Mouse (Mus musculus): ENCODE measurements at regions not wholly inside any gene's neighbourhood (a gene's known extent, or its start where the extent isn't known, plus 50 kb on each side); places are given as distances from the start of the nearest gene placed in this dataset.

GRCm38 (mm10) chr10:123997260-123997659 lies 733.5 kb downstream of the Fam19a2 start:
- ATAC-seq (ENCODE audit: low FRiP score, low read depth), result no peak
- Histone ChIP-seq H3K27ac (no peak overlapping the region), H3K9me3 (no peaks in the 10 kb centered on the region), H3K4me2 (replicated peaks) (no peak overlapping the region), H3K4me3 (no peak overlapping the region), H3K9ac (no peak overlapping the region), H3K36me3 (no peaks in the 10 kb centered on the region), H3K4me1 (no peaks in the 10 kb centered on the region), H3K27me3 (replicated peaks) (no peaks in the 10 kb centered on the region)
- WGBS, result 87% methylated on average over 5 of the region's 5 CpGs

GRCm38 (mm10) chr10:123998959-123999358 lies 735.2 kb downstream of the Fam19a2 start:
- no peak overlapping the region for H3K9ac ChIP-seq
- no peak for ATAC-seq (ENCODE audit: low FRiP score, low read depth)
- no peaks in the 10 kb centered on the region for H3K27me3 ChIP-seq (replicated peaks)
- 89% methylated on average over 1 of the region's 1 CpGs for WGBS
- no peaks in the 10 kb centered on the region for H3K9me3 ChIP-seq
- no peak overlapping the region for H3K4me2 ChIP-seq (replicated peaks)
- H3K4me1 ChIP-seq, result no peaks in the 10 kb centered on the region
- no peak overlapping the region for H3K4me3 ChIP-seq
- H3K27ac ChIP-seq, result no peak overlapping the region
- H3K36me3 ChIP-seq, result no peaks in the 10 kb centered on the region

GRCm38 (mm10) chr10:124045031-124045430 lies 781.2 kb downstream of the Fam19a2 start:
- no peak for ATAC-seq (ENCODE audit: low FRiP score, low read depth)
- Histone ChIP-seq H3K27me3 (replicated peaks) (no peaks in the 10 kb centered on the region), H3K27ac (no peak overlapping the region), H3K36me3 (no peaks in the 10 kb centered on the region), H3K4me3 (no peak overlapping the region), H3K4me2 (replicated peaks) (no peak overlapping the region), H3K4me1 (no peaks in the 10 kb centered on the region), H3K9me3 (no peaks in the 10 kb centered on the region), H3K9ac (no peak overlapping the region)
- 73% methylated on average over 4 of the region's 4 CpGs for WGBS

GRCm38 (mm10) chr10:124045791-124046190 lies 782.0 kb downstream of the Fam19a2 start:
- 86% methylated on average over 2 of the region's 2 CpGs for WGBS
- Histone ChIP-seq H3K36me3 (no peaks in the 10 kb centered on the region), H3K4me1 (no peaks in the 10 kb centered on the region), H3K9me3 (no peaks in the 10 kb centered on the region), H3K4me2 (replicated peaks) (no peak overlapping the region), H3K9ac (no peak overlapping the region), H3K27me3 (replicated peaks) (no peaks in the 10 kb centered on the region), H3K4me3 (no peak overlapping the region), H3K27ac (no peak overlapping the region)
- no peak for ATAC-seq (ENCODE audit: low FRiP score, low read depth)

GRCm38 (mm10) chr10:124082756-124083155 lies 819.0 kb downstream of the Fam19a2 start:
- no peaks in the 10 kb centered on the region for H3K4me1 ChIP-seq
- no peak overlapping the region for H3K4me3 ChIP-seq
- WGBS, result 75% methylated on average over 3 of the region's 3 CpGs
- no peak overlapping the region for H3K9ac ChIP-seq
- H3K9me3 ChIP-seq, result no peaks in the 10 kb centered on the region
- no peaks in the 10 kb centered on the region for H3K27me3 ChIP-seq (replicated peaks)
- H3K4me2 ChIP-seq (replicated peaks), result no peak overlapping the region
- H3K27ac ChIP-seq, result no peak overlapping the region
- no peak for ATAC-seq (ENCODE audit: low FRiP score, low read depth)
- no peaks in the 10 kb centered on the region for H3K36me3 ChIP-seq

- H3K9ac ChIP-seq, result no peak overlapping the region
- H3K4me3 ChIP-seq, result no peak overlapping the region
- WGBS, result 81% methylated on average over 10 of the region's 10 CpGs
- no peak overlapping the region for H3K27ac ChIP-seq
- H3K27me3 ChIP-seq (replicated peaks), result no peaks in the 10 kb centered on the region
- H3K4me2 ChIP-seq (replicated peaks), result no peak overlapping the region
- H3K36me3 ChIP-seq, result no peaks in the 10 kb centered on the region
- H3K9me3 ChIP-seq, result no peaks in the 10 kb centered on the region
- ATAC-seq (ENCODE audit: low FRiP score, low read depth), result no peak
- H3K4me1 ChIP-seq, result no peaks in the 10 kb centered on the region
Measured at GRCm38 (mm10) chr10:124090547-124090946, 826.8 kb downstream of the Fam19a2 start.

- no peak overlapping the region for H3K27ac ChIP-seq
- H3K27me3 ChIP-seq (replicated peaks), result no peaks in the 10 kb centered on the region
- H3K9me3 ChIP-seq, result no peaks in the 10 kb centered on the region
- no peak overlapping the region for H3K9ac ChIP-seq
- H3K4me1 ChIP-seq, result no peaks in the 10 kb centered on the region
- H3K36me3 ChIP-seq, result no peaks in the 10 kb centered on the region
- WGBS, result 82% methylated on average over 7 of the region's 7 CpGs
- no peak overlapping the region for H3K4me2 ChIP-seq (replicated peaks)
- ATAC-seq (ENCODE audit: low FRiP score, low read depth), result no peak
- H3K4me3 ChIP-seq, result no peak overlapping the region
Measured at GRCm38 (mm10) chr10:124091364-124091763, 827.6 kb downstream of the Fam19a2 start.

- ATAC-seq (ENCODE audit: low FRiP score, low read depth), result no peak
Measured at GRCm38 (mm10) chr10:124119585-124119984, 855.8 kb downstream of the Fam19a2 start.

GRCm38 (mm10) chr10:124138456-124138855 lies 874.7 kb downstream of the Fam19a2 start:
- H3K9ac ChIP-seq, result no peak overlapping the region
- no peak for ATAC-seq (ENCODE audit: low FRiP score, low read depth)
- H3K27ac ChIP-seq, result no peak overlapping the region
- H3K4me3 ChIP-seq, result no peak overlapping the region
- H3K36me3 ChIP-seq, result no peaks in the 10 kb centered on the region
- no peaks in the 10 kb centered on the region for H3K27me3 ChIP-seq (replicated peaks)
- H3K4me1 ChIP-seq, result no peaks in the 10 kb centered on the region
- H3K4me2 ChIP-seq (replicated peaks), result no peak overlapping the region
- WGBS, result 78% methylated on average over 2 of the region's 2 CpGs
- no peaks in the 10 kb centered on the region for H3K9me3 ChIP-seq

More at GRCm38 (mm10) chr10:124119585-124119984, 855.8 kb downstream of the Fam19a2 start:
- H3K4me1 ChIP-seq, result no peaks in the 10 kb centered on the region
- no peaks in the 10 kb centered on the region for H3K36me3 ChIP-seq
- no peak overlapping the region for H3K4me3 ChIP-seq
- H3K27ac ChIP-seq, result no peak overlapping the region
- no peak overlapping the region for H3K4me2 ChIP-seq (replicated peaks)
- H3K27me3 ChIP-seq (replicated peaks), result no peaks in the 10 kb centered on the region
- H3K9me3 ChIP-seq, result no peaks in the 10 kb centered on the region
- H3K9ac ChIP-seq, result no peak overlapping the region

- ATAC-seq (ENCODE audit: low FRiP score, low read depth), result no peak
- Histone ChIP-seq H3K4me2 (replicated peaks) (no peak overlapping the region), H3K4me3 (no peak overlapping the region), H3K27me3 (replicated peaks) (no peaks in the 10 kb centered on the region), H3K27ac (no peak overlapping the region), H3K9me3 (no peaks in the 10 kb centered on the region), H3K36me3 (no peaks in the 10 kb centered on the region), H3K4me1 (no peaks in the 10 kb centered on the region), H3K9ac (no peak overlapping the region)
- 83% methylated on average over 1 of the region's 1 CpGs for WGBS
Measured at GRCm38 (mm10) chr10:124142336-124142735, 878.5 kb downstream of the Fam19a2 start.

- WGBS, result 82% methylated on average over 9 of the region's 9 CpGs
- no peaks in the 10 kb centered on the region for H3K9me3 ChIP-seq
- ATAC-seq (ENCODE audit: low FRiP score, low read depth), result no peak
- no peak overlapping the region for H3K9ac ChIP-seq
- no peaks in the 10 kb centered on the region for H3K4me1 ChIP-seq
- no peaks in the 10 kb centered on the region for H3K27me3 ChIP-seq (replicated peaks)
- H3K4me2 ChIP-seq (replicated peaks), result no peak overlapping the region
- no peaks in the 10 kb centered on the region for H3K36me3 ChIP-seq
- no peak overlapping the region for H3K27ac ChIP-seq
- no peak overlapping the region for H3K4me3 ChIP-seq
Measured at GRCm38 (mm10) chr10:124146751-124147469, 883.1 kb downstream of the Fam19a2 start.

- no peak for ATAC-seq (ENCODE audit: low FRiP score, low read depth)
- 75% methylated on average over 7 of the region's 7 CpGs for WGBS
Measured at GRCm38 (mm10) chr10:124163441-124163840, 899.6 kb downstream of the Fam19a2 start.

GRCm38 (mm10) chr10:124175598-124175997 lies 911.8 kb downstream of the Fam19a2 start:
- H3K36me3 ChIP-seq, result no peaks in the 10 kb centered on the region
- no peaks in the 10 kb centered on the region for H3K9me3 ChIP-seq
- 80% methylated on average over 2 of the region's 2 CpGs for WGBS
- H3K27me3 ChIP-seq (replicated peaks), result no peaks in the 10 kb centered on the region
- H3K4me3 ChIP-seq, result no peak overlapping the region
- no peak for ATAC-seq (ENCODE audit: low FRiP score, low read depth)
- H3K27ac ChIP-seq, result no peak overlapping the region
- H3K4me2 ChIP-seq (replicated peaks), result no peak overlapping the region
- H3K4me1 ChIP-seq, result no peaks in the 10 kb centered on the region
- H3K9ac ChIP-seq, result no peak overlapping the region

More at GRCm38 (mm10) chr10:124163441-124163840, 899.6 kb downstream of the Fam19a2 start:
- Histone ChIP-seq H3K4me2 (replicated peaks) (no peak overlapping the region), H3K4me3 (no peak overlapping the region), H3K9ac (no peak overlapping the region), H3K4me1 (no peaks in the 10 kb centered on the region), H3K27ac (no peak overlapping the region), H3K36me3 (no peaks in the 10 kb centered on the region), H3K9me3 (no peaks in the 10 kb centered on the region), H3K27me3 (replicated peaks) (no peaks in the 10 kb centered on the region)

All from neural tube, embryonic 12.5 days (tissue).